Mouse (Mus musculus) activated CD4-positive, CD25-positive, alpha-beta regulatory T cell, adult 4 months (primary cell): ENCODE data around the gene Bub1. TPM values are rescaled to one million over a fixed set of nuclear protein-coding genes. Genes with fewer than 3 reads are reported as not detected.

Source experiments
- ATAC-seq: one replicate; pipeline ENCODE4 v1.8.0; 2017
- polyA plus RNA-seq, 2 experiments: library from polyadenylated mRNA; unstranded; fragments of 100-300 nt; shearing (Covaris generic); gene quantifications; one replicate each; pipeline ENCODE4 v1.2.1; 2017

Gene Bub1
- polyA plus RNA-seq, 2 experiments from 2014 or later: 5.2 to 7.5 TPM

DNA sequence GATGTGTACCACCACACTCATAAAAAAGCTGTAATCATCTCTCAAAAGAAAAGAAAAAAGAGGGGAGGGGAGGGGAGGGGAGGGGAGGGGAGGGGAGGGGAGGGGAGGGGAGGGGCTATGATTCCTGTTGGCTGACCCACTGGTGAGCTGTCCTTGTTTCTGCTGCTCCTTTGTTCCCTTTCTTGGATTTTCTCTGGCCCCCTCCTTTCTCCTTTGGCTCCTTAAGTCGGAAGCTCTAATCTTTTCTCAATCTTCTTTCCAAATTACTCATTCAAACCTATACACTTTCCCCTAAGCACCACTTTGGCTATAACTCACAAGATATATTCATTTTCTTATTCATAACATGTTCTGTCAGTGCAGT lies 57.1 kb downstream of the Bub1 start:
- no peak for ATAC-seq

GRCm38 (mm10) chr2:127773938-127774577 lies 57.6 kb downstream of the Bub1 start:
- ATAC-seq: no peak

DNA sequence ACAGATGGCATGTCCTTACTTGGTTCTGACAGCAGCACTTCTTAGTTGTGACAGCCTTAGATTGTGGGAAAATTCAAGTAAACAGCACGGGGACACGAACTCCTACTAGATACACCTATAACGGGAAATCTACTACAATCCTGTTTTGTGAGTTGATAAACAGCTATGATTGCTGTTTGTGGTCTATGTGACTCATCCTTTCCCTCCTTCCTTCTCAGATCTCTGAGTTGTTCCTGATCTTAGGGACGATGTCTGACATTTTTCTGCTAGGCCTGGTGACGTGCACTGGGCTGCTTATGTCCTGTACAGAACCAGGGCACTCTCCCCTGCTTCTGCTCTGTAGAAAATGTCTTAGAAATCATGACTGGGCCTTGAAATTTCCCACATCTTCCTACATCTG lies 70.1 kb downstream of the Bub1 start:
- ATAC-seq: no peak

GRCm38 (mm10) chr2:127760429-127761000 lies 71.2 kb downstream of the Bub1 start:
- no peak for ATAC-seq

DNA sequence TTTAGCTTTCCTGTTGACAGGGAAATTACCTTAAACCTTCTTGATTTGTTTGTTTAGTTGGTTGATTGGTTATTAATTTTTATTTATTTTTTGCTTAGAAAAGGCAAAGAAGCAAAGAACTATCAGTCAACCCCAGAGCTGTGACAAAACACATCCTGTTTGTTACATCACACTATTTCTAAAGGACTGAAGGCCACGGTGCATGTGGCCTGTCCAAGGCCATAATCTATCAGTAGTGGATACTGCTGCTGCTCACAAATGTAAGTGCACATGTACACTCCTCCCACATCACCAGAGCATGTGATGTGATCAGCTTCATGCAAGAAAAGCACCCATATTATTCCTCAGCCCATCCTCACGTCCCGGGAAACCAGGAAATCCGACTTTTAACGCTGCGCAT lies 71.7 kb downstream of the Bub1 start:
- no peak for ATAC-seq

DNA sequence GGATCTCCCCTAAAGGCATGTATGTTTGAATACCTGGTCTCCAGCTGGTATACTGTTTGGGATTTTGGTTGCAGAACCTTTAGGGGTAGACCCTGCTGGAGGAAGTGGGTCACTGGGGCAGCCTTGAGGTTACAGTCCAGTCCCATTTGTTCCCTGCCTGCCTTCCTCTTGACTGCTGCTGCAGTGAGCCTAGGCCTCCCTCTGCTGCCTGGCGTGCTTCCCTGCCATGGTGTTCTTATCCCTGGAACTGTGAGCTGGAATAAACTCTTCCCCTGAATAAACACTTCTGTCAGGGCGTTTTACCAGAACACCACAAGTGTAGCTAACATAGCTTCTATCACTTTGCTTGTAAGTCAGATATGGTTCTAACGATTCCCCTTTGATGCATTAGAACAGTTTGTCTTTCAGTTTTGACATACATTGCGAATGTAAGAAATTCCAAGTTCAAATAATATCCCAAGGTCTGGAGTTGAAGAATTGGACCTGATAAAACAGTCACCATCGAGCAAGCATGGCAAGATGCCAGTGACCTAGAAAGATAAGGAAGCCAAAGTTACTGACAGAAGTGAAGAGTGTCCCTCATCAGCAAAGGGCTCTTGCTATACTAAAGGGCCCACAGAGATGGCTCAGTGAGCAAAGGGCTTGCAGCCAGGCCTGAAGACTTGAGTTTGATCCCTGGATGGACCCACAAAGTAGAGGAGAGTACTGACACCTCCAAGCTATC lies 72.3 kb downstream of the Bub1 start:
- no peak for ATAC-seq

- ATAC-seq: no peak
Measured at GRCm38 (mm10) chr2:127757171-127757570, 74.5 kb downstream of the Bub1 start.

- ATAC-seq: no peak
Measured at GRCm38 (mm10) chr2:127754113-127754512, 77.6 kb downstream of the Bub1 start.

- no peak for ATAC-seq
Measured at GRCm38 (mm10) chr2:127751849-127752610, 79.6 kb downstream of the Bub1 start.

Other genes starting within 250 kb of the Bub1 start
- gene Zfp661, start 244.8 kb downstream of the Bub1 start, polyA plus RNA-seq: 1 to 10 TPM; 1.5 to 2.1 TPM
- gene Mrps5, start 244.6 kb downstream of the Bub1 start, polyA plus RNA-seq: 10 to 100 TPM; 94.3 to 98.2 TPM
- gene Mal, start 175.2 kb downstream of the Bub1 start, polyA plus RNA-seq: not detected
- gene Mall, start 101.9 kb downstream of the Bub1 start, polyA plus RNA-seq: not detected
- gene Nphp1, start 43.0 kb downstream of the Bub1 start, polyA plus RNA-seq: under 1 TPM in 1 of 2 experiments, not detected in 1; 0.24 TPM
- 10 to 100 TPM; 28.6 to 33.2 TPM for gene Mtln, start 39.4 kb downstream of the Bub1 start, polyA plus RNA-seq
- gene Acoxl, start 7.0 kb upstream of the Bub1 start, polyA plus RNA-seq: under 1 TPM in 1 of 2 experiments, not detected in 1; 0.41 TPM